Mouse (Mus musculus) megakaryocyte, embryonic 14.5 days (primary cell): Measurements from ENCODE around the gene Fam107b.

Source experiments
- FLI1 ChIP-seq: IDR thresholded peaks from 2 replicates; pipeline ENCODE4 v1.6.1; 2012; ENCODE audit warnings: low read length, inconsistent platforms, mixed read lengths
- GATA1 ChIP-seq: IDR thresholded peaks from 3 replicates; pipeline ENCODE4 v1.6.1; 2012; ENCODE audit warnings: mixed read lengths, low read length, inconsistent platforms, borderline replicate concordance

DNA sequence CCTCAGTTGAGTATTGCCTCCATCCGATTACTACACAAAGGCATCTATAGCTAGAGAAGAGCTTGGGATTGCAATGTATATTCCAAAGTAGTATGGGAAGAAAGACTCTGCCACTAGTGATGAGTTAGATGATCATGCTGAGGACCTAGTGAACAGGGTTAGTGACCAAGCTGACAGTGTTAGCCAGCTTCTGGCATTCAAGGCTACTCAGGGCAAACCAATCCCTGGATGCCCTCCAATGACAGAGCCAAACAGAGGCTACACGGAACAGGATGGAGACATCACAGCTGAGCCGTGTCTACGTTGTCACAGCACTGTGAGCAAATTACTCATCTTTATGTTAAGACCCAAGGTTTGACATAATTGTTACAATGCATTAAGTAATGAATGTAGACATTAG is 138.3 kb downstream of the Fam107b start:
- TF ChIP-seq GATA1 (no peak), FLI1 (no peak)
